Mouse (Mus musculus): ENCODE results near the gene Shisa5. TPM values are rescaled to one million over a fixed set of nuclear protein-coding genes. Genes with fewer than 3 reads are reported as not detected.

The Shisa5 gene
- total and polyA plus RNA-seq, 3 experiments, result 153 to 170 (median 166) TPM

DNA sequence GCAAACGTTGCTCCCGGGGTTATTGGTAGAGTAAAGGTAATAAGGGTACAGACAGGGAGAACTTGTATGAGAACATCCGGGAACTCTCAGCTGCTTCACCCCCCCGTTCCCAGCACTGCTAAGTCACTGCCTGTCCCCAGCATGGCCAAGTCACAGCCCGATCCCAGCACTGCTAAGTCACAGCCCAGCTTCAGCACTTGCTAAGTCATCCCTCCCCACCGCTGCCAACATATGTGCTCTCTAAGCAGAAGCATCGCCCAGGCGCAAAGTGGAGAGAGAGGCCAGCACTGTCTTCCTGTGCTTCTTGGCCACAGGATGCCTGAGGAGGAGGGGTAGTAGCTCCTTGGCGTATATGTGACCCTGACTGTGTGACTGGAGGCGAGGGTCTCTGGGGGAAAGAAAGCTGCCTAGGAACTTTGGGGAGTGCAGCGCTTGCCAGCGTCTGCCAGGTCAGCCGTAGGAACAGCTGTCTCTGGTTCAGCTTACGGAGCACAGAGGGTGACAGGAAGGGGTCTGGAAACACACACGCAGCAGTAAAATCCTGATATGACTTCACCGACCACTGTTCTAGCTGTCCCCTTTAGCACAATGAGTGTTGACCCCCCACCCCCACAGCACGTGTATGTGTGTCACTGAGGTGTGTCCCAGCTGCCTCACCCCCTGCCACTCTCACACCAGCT, 28.6 kb upstream of the Shisa5 start:
- H3K27me3 ChIP-seq (replicated peaks), result no peaks in the 10 kb centered on the region
- no peak overlapping the region for H3K4me3 ChIP-seq (replicated peaks in 1 of 3; ENCODE audit: low read depth in 2 of 3, low read length in 2 of 3, poor library complexity in 1 of 3)
- no peak overlapping the region for H3K9ac ChIP-seq (ENCODE audit: insufficient read depth, low read depth)
- H3K79me2 ChIP-seq (replicated peaks; ENCODE audit: control insufficient read depth, extremely low read depth, insufficient read depth, poor library complexity, severe bottlenecking), result no peaks in the 10 kb centered on the region
- TF ChIP-seq UBTF (IDR thresholded peaks at IDR 0.05; ENCODE audit: low read depth, low read length) (no peak), RCOR1 (conservative IDR thresholded peaks at IDR 0.05; ENCODE audit: low read depth, low read length) (no peak), BHLHE40 (IDR thresholded peaks at IDR 0.05; ENCODE audit: low read depth, low read length) (no peak), ZKSCAN1 (IDR thresholded peaks at IDR 0.05; ENCODE audit: borderline replicate concordance, low read depth, low read length) (no peak), MAFK (IDR thresholded peaks at IDR 0.05; ENCODE audit: insufficient replicate concordance, low read length) (no peak), POLR2A (IDR thresholded peaks at IDR 0.05; ENCODE audit: low read depth, low read length) (no peak), JUN (IDR thresholded peaks at IDR 0.05; ENCODE audit: insufficient read depth, low read depth, low read length) (no peak), SIN3A (IDR thresholded peaks at IDR 0.05; ENCODE audit: low read length) (no peak), GABPA (IDR thresholded peaks at IDR 0.05; ENCODE audit: insufficient replicate concordance, low read depth, low read length) (no peak), IRF4 (IDR thresholded peaks at IDR 0.05; ENCODE audit: low read depth, low read length) (no peak), SMC3 (IDR thresholded peaks at IDR 0.05; ENCODE audit: low read depth, low read length) (no peak)
- no peak overlapping the region for H3K27ac ChIP-seq (ENCODE audit: insufficient read depth, low read depth)
- peaks cover 0 to 71% of the 10 kb centered on the region in 2 experiments for H3K36me3 ChIP-seq (replicated peaks in 1 of 2; ENCODE audit: control insufficient read depth in 1 of 2, insufficient read depth in 1 of 2, low read length in 1 of 2)
- no peaks in the 10 kb centered on the region for H3K9me3 ChIP-seq (replicated peaks; ENCODE audit: low read length)
- in situ Hi-C loops (cut with MboI; ENCODE audit: low pct_ligation_motif_present, low pct_unique_long_range_greater_than_20kb, low sequenced_read_pairs), result loop anchor here (5.0 kb wide), 1 partner anchor 38 kb away; no protein-coding TSS in a partner anchor
- H3K4me1 ChIP-seq (ENCODE audit: control insufficient read depth in 1 of 2, insufficient read depth in 2 of 2), result peaks cover 0 to 4% of the 10 kb centered on the region in 2 experiments; a peak in 1 of 4 replicates
- dilution Hi-C loops (cut with MboI; ENCODE audit: extremely low pct_ligation_motif_present, extremely low pct_unique_long_range_greater_than_20kb, low sequenced_read_pairs), result no loop called here
- no peak overlapping the region for H3K4me2 ChIP-seq (ENCODE audit: insufficient read depth, low read depth, poor library complexity, severe bottlenecking)
- no peak for DNase-seq (ENCODE audit: extremely low read depth)

- Histone ChIP-seq H3K27ac (ENCODE audit: insufficient read depth, low read depth) (no peak overlapping the region), H3K4me2 (ENCODE audit: insufficient read depth, low read depth, poor library complexity, severe bottlenecking) (no peak overlapping the region), H3K36me3 (replicated peaks in 1 of 2; ENCODE audit: control insufficient read depth in 1 of 2, insufficient read depth in 1 of 2, low read length in 1 of 2) (peaks cover 0 to 68% of the 10 kb centered on the region in 2 experiments), H3K4me3 (replicated peaks in 1 of 3; ENCODE audit: low read depth in 2 of 3, low read length in 2 of 3, poor library complexity in 1 of 3) (no peak overlapping the region), H3K9ac (ENCODE audit: insufficient read depth, low read depth) (no peak overlapping the region), H3K9me3 (replicated peaks; ENCODE audit: low read length) (no peaks in the 10 kb centered on the region), H3K4me1 (ENCODE audit: control insufficient read depth in 1 of 2, insufficient read depth in 2 of 2) (peaks cover 0 to 3% of the 10 kb centered on the region in 2 experiments; a peak in 1 of 4 replicates), H3K27me3 (replicated peaks) (no peaks in the 10 kb centered on the region), H3K79me2 (replicated peaks; ENCODE audit: control insufficient read depth, extremely low read depth, insufficient read depth, poor library complexity, severe bottlenecking) (no peaks in the 10 kb centered on the region)
- dilution Hi-C loops (cut with MboI; ENCODE audit: extremely low pct_ligation_motif_present, extremely low pct_unique_long_range_greater_than_20kb, low sequenced_read_pairs), result no loop called here
- no peak for DNase-seq (ENCODE audit: extremely low read depth)
- TF ChIP-seq USF2 (conservative IDR thresholded peaks at IDR 0.05; ENCODE audit: low read depth, low read length), result no peak
- no peak for TF ChIP-seq POLR2AphosphoS2 (IDR thresholded peaks at IDR 0.05; ENCODE audit: low read depth, low read length)
- in situ Hi-C loops (cut with MboI; ENCODE audit: low pct_ligation_motif_present, low pct_unique_long_range_greater_than_20kb, low sequenced_read_pairs), result no loop called here
Measured at GRCm38 (mm10) chr9:109010316-109010690, 28.1 kb upstream of the Shisa5 start.

GRCm38 (mm10) chr9:109015397-109015796, 23.0 kb upstream of the Shisa5 start:
- Histone ChIP-seq H3K9me3 (replicated peaks; ENCODE audit: low read length) (no peaks in the 10 kb centered on the region), H3K36me3 (replicated peaks in 1 of 2; ENCODE audit: control insufficient read depth in 1 of 2, insufficient read depth in 1 of 2, low read length in 1 of 2) (peaks cover 0 to 33% of the 10 kb centered on the region in 2 experiments), H3K9ac (ENCODE audit: insufficient read depth, low read depth) (no peak overlapping the region), H3K27ac (ENCODE audit: insufficient read depth, low read depth) (no peak overlapping the region), H3K79me2 (replicated peaks; ENCODE audit: control insufficient read depth, extremely low read depth, insufficient read depth, poor library complexity, severe bottlenecking) (no peaks in the 10 kb centered on the region), H3K27me3 (replicated peaks) (no peaks in the 10 kb centered on the region), H3K4me2 (ENCODE audit: insufficient read depth, low read depth, poor library complexity, severe bottlenecking) (no peak overlapping the region), H3K4me3 (replicated peaks in 1 of 3; ENCODE audit: low read depth in 2 of 3, low read length in 2 of 3, poor library complexity in 1 of 3) (no peak overlapping the region), H3K4me1 (ENCODE audit: control insufficient read depth in 1 of 2, insufficient read depth in 2 of 2) (no peaks in the 10 kb centered on the region)
- TF ChIP-seq BHLHE40 (IDR thresholded peaks at IDR 0.05; ENCODE audit: low read depth, low read length) (no peak), SMC3 (IDR thresholded peaks at IDR 0.05; ENCODE audit: low read depth, low read length) (no peak), EP300 (IDR thresholded peaks at IDR 0.05; ENCODE audit: low read length) (no peak), POLR2A (IDR thresholded peaks at IDR 0.05; ENCODE audit: low read depth, low read length) (no peak), CHD1 (IDR thresholded peaks at IDR 0.05; ENCODE audit: low read depth, low read length) (no peak)
- in situ Hi-C loops (cut with MboI; ENCODE audit: low pct_ligation_motif_present, low pct_unique_long_range_greater_than_20kb, low sequenced_read_pairs) (no loop called here), dilution Hi-C loops (cut with MboI; ENCODE audit: extremely low pct_ligation_motif_present, extremely low pct_unique_long_range_greater_than_20kb, low sequenced_read_pairs) (no loop called here)
- DNase-seq (ENCODE audit: extremely low read depth), result no peak
